Mouse (Mus musculus) Muller cell, postnatal 12 days (primary cell): ENCODE measurements around the gene Eng.

Source experiments
- DNase-seq: peaks from one replicate; pipeline ENCODE4 v3.0.0-alpha.2; 2015; ENCODE audit errors: inconsistent ontology term

The Eng gene

GRCm38 (mm10) chr2:32709521-32710137, 63.2 kb downstream of the Eng start:
- DNase-seq: no peak

GRCm38 (mm10) chr2:32710425-32710824, 64.0 kb downstream of the Eng start:
- no peak for DNase-seq

- DNase-seq: no peak
These were observed 65.1 kb downstream of the Eng start for GRCm38 (mm10) chr2:32711301-32712056.

GRCm38 (mm10) chr2:32712108-32712551, 65.7 kb downstream of the Eng start:
- peak; percentile 82 for DNase-seq

GRCm38 (mm10) chr2:32712586-32712933, 66.2 kb downstream of the Eng start:
- peak; percentile 98 for DNase-seq

GRCm38 (mm10) chr2:32712934-32713817, 66.8 kb downstream of the Eng start, which contains the start of gene Cdk9:
Gene Cdk9 (minus strand): TSS chr2:32713076.
- DNase-seq: peak; percentile 98

- no peak for DNase-seq
These were observed 68.0 kb downstream of the Eng start for GRCm38 (mm10) chr2:32714117-32714986.

- peak; percentile 58 for DNase-seq
These were observed 68.6 kb downstream of the Eng start for GRCm38 (mm10) chr2:32714987-32715425.

GRCm38 (mm10) chr2:32718761-32719160, 72.4 kb downstream of the Eng start:
- DNase-seq: peak; percentile 57

GRCm38 (mm10) chr2:32720053-32720452, 73.7 kb downstream of the Eng start:
- DNase-seq: no peak

- peak; percentile 43 for DNase-seq
These were observed 74.4 kb downstream of the Eng start, which contains the start of gene Sh2d3c for GRCm38 (mm10) chr2:32720681-32721229. Gene Sh2d3c (plus strand): TSS chr2:32721055.

- DNase-seq: no peak
These were observed 75.7 kb downstream of the Eng start for GRCm38 (mm10) chr2:32722046-32722445.

GRCm38 (mm10) chr2:32722581-32722980, 76.2 kb downstream of the Eng start:
- no peak for DNase-seq

GRCm38 (mm10) chr2:32724149-32724548, 77.8 kb downstream of the Eng start:
- no peak for DNase-seq

- DNase-seq: no peak
These were observed 78.7 kb downstream of the Eng start for GRCm38 (mm10) chr2:32724832-32725790.

- peak; percentile 96 for DNase-seq
These were observed 81.0 kb downstream of the Eng start for GRCm38 (mm10) chr2:32727435-32727834.

- DNase-seq: no peak
These were observed 82.1 kb downstream of the Eng start for GRCm38 (mm10) chr2:32728463-32728862.

GRCm38 (mm10) chr2:32729547-32729946, 83.2 kb downstream of the Eng start:
- no peak for DNase-seq

- peak; percentile 56 for DNase-seq
These were observed 84.5 kb downstream of the Eng start for GRCm38 (mm10) chr2:32730854-32731253.

GRCm38 (mm10) chr2:32731911-32732310, 85.5 kb downstream of the Eng start:
- DNase-seq: no peak
